Mouse (Mus musculus) intestine, embryonic 16.5 days (tissue): ENCODE results near the gene Mib2. TPM values are rescaled to one million over a fixed set of nuclear protein-coding genes. Genes with fewer than 3 reads are reported as not detected.
A peak's percentile ranks its signal among the peaks of the same experiment; 100 is the strongest.

Experiments used
- ATAC-seq: fragments of 200-750 bp; cut with Nextera tagmentation; 2 replicates; pipeline ENCODE4 v1.8.0; 2017; ENCODE audit warnings: moderate TSS enrichment, moderate library complexity
- H3K27ac ChIP-seq: fragments of 300-500 bp; sonication (generic); 2 replicates; pipeline ENCODE4 v1.5.1; 2014; ENCODE audit warnings: mild to moderate bottlenecking, low read length
- H3K27me3 ChIP-seq: fragments of 300-500 bp; sonication (generic); replicated peaks from 2 replicates; pipeline ENCODE4 v1.6.1; 2014; ENCODE audit warnings: low read length, control low read depth, mixed read lengths; ENCODE audit not compliant: control insufficient read depth, insufficient read depth
- H3K36me3 ChIP-seq: fragments of 300-500 bp; sonication (generic); 2 replicates; pipeline ENCODE4 v1.6.1; 2014; ENCODE audit warnings: low read length, control low read depth; ENCODE audit not compliant: control insufficient read depth, insufficient read depth
- H3K4me1 ChIP-seq: fragments of 300-500 bp; sonication (generic); 2 replicates; pipeline ENCODE4 v1.6.1; 2014; ENCODE audit warnings: low read length, control low read depth, mixed read lengths; ENCODE audit not compliant: control insufficient read depth, insufficient read depth
- H3K4me2 ChIP-seq: fragments of 300-500 bp; sonication (generic); 2 replicates; pipeline ENCODE4 v1.6.1; 2014; ENCODE audit warnings: low read depth, low read length, control low read depth
- H3K4me3 ChIP-seq: fragments of 300-500 bp; sonication (generic); 2 replicates; pipeline ENCODE4 v1.5.1; 2014; ENCODE audit warnings: mild to moderate bottlenecking, low read length
- H3K9ac ChIP-seq: fragments of 300-500 bp; sonication (generic); 2 replicates; pipeline ENCODE4 v1.6.1; 2014; ENCODE audit warnings: low read depth, low read length
- H3K9me3 ChIP-seq: fragments of 300-500 bp; sonication (generic); 2 replicates; pipeline ENCODE4 v1.6.1; 2016; ENCODE audit warnings: low read length, control low read depth; ENCODE audit not compliant: control insufficient read depth
- WGBS: fragments of 180-500 bp; shearing (Covaris S2); extraction: QIAGEN DNeasy Blood & Tissue Kit; methylation state at CpG from one replicate; pipeline ENCODE4 v1.1.7; 2014; 5-methylcytosine and 5-hydroxymethylcytosine counted together
- polyA plus RNA-seq: library from polyadenylated mRNA; unstranded; fragments of >200 nt; fragmentation: Nextera tagmentation; extraction: Ambion mirVana; gene quantifications from 2 replicates; pipeline ENCODE4 v1.2.1, GENCODE M21; 2015

Mib2 gene
- polyA plus RNA-seq = 18.6 and 18.7 TPM in 2 replicates

DNA sequence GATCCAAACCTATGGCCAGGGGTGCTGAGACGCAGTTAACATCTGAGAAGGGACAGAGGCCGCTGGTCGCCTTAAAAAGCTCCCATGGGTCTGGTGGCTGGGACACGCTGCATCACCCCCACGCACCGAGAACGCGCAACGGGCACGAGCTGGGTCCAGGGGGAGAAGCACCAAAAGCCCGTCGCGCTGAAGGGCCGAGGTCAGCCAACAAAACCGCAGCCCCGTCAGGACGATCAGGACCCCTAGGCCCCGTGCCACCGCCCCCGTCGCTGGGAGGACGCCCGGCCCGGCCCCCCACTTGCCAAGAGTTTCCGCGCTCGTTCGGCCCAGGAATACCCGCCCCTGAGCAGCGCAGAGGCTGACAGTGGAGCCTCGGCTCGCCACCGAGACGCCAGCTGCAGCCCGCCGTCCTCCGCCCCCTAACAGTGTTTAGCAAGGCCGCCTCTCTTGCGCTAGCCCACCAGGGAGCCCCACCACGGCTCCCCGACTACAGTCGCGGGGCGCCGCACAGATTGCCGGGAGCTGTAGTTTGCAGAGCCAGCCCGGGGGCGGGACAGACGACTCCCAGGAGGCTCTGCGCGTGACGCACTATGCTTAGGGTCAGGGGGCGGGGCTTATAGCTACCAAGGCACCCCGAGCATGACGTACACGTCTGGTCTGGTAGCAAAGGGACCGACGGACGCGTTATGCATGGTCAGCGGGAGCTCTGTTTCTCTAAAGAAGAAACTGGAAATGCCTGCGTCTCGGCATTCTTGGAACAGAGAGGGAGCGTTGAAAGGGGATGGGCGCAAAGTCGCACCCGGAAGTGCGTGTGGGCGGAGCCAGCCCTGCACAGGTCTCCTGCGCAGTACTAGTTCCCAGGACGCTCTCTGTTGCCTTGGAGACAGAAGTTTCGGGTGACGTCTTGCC is at the start of gene Mib2:
Gene Mib2, minus strand, starts transcription at position 510 of the 909 bp plus-strand sequence.
- ATAC-seq = peak; percentile 98
- Histone ChIP-seq H3K27me3 (no peaks in the 10 kb centered on the region), H3K4me3 (peak within 1 kb of the TSS; percentile 89), H3K27ac (peak within 1 kb of the TSS; percentile 69), H3K36me3 (no peaks in the 10 kb centered on the region), H3K4me2 (peak within 1 kb of the TSS; percentile 89), H3K9ac (peak within 1 kb of the TSS; percentile 84), H3K9me3 (no peaks in the 10 kb centered on the region), H3K4me1 (peaks cover 17% of the 10 kb centered on the region)
- WGBS = under 1% methylated on average over 73 of the region's 73 CpGs

DNA sequence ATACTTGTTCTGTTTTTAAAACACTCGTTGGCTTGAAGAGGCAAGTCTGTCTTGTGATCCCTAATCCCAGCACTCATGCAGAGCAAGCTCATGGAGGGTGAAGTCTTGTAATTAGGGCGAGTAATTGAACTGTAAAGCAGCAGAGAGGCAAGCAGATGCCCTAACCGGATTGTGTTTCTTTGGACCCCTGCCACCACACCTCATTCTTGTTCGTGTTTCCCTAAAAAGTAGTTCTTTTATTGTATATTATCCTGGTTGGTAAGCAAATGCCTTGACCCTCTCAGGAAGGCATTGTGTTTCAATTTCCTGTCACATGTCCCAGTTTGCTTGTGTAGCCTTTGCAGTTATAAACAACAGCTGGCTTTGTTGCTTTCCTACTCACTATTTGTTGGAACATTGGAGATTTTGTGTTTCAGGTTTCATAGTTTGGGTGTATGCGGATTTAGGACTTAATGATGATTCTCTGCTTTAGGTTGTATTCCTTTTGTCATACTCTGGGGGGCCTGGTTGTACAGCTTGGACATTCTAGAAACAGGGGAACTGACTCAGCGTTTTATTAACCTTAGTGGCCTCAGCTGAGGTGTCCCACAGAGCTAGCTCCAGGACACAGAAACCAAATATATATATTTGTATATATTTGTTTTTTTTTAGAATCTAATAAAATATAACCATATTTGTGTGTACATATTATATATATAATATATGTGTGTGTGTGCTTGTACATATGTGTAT is 41.7 kb upstream of the Mib2 start:
- no peak overlapping the region for H3K9ac ChIP-seq
- no peak for ATAC-seq
- 0 out of 2 replicates have a peak, but pooled peaks cover 3% of the 10 kb centered on the region for H3K36me3 ChIP-seq
- no peaks in the 10 kb centered on the region for H3K27me3 ChIP-seq
- peaks cover 17% of the 10 kb centered on the region for H3K4me1 ChIP-seq
- no peak overlapping the region; the same call in 1 of the 2 replicates for H3K27ac ChIP-seq
- no peak overlapping the region for H3K4me3 ChIP-seq
- H3K9me3 ChIP-seq = no peaks in the 10 kb centered on the region
- WGBS = 66% methylated on average over 6 of the region's 6 CpGs
- H3K4me2 ChIP-seq = no peak overlapping the region

DNA sequence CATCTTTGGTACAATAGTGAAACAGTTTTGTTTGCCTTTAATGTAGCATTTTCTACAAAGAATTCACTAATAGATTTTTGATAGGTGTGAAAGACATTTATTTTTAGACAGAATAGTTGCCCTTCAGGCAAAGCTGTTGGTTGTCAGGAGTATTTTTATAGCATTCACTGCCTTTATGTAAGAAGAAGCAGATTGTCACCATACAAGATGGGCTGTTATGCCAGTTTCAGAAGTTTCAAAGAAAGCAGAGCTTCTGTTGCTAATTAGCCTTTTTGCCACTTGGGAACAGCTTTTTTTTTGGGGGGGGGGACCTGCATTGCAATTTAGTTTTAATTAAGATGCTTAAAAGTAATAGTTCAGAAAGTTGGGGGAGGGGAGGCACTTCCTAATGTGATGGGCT is 40.0 kb upstream of the Mib2 start:
- no peak overlapping the region for H3K4me3 ChIP-seq
- H3K27me3 ChIP-seq = no peaks in the 10 kb centered on the region
- H3K9ac ChIP-seq = no peak overlapping the region
- no peak for ATAC-seq
- peaks cover 17% of the 10 kb centered on the region for H3K4me1 ChIP-seq
- no peak overlapping the region for H3K27ac ChIP-seq
- H3K9me3 ChIP-seq = no peaks in the 10 kb centered on the region
- no peak overlapping the region for H3K4me2 ChIP-seq
- H3K36me3 ChIP-seq = no peaks in the 10 kb centered on the region

DNA sequence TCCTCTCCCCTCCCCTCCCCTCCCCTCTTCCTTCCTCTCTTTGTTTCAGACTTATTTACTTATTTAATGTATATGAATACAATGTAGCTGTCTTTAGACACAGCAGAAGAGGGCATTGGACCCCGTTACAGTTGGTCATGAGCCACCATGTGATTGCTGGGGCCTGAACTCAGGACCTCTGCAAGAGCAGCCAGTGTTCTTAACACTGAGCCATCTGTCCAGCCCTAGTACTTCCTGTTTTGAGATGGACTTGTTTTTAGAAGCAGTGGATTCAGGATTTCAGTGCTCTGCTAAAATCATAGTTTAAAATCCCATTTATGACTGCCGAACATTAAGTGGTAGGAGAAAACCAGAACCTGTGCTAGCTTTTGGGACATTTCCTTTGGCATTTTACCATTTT is 39.6 kb upstream of the Mib2 start:
- H3K36me3 ChIP-seq = no peaks in the 10 kb centered on the region
- no peak for ATAC-seq
- no peak overlapping the region for H3K27ac ChIP-seq
- H3K27me3 ChIP-seq = no peaks in the 10 kb centered on the region
- 76% methylated on average over 2 of the region's 2 CpGs for WGBS
- H3K4me3 ChIP-seq = no peak overlapping the region
- H3K4me1 ChIP-seq = peaks cover 17% of the 10 kb centered on the region
- no peak overlapping the region for H3K9ac ChIP-seq
- no peaks in the 10 kb centered on the region for H3K9me3 ChIP-seq
- no peak overlapping the region for H3K4me2 ChIP-seq

DNA sequence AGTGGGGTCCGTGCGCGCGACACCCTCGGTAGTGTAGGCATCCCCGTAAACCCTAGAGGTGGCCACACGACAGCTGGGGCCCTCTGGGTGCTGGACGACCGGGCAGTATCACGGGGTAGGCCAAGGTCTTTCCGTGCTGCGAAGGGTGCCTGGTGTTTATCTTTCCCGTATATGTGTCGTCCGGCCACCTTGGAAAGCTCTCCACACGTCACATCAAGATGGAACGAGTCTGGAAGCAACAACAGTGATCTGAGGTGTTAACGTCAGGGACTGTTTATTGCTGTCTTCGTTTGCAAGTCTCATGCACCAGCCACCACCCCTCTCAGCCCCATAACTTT is 36.6 kb upstream of the Mib2 start:
- H3K9me3 ChIP-seq = no peaks in the 10 kb centered on the region
- no peaks in the 10 kb centered on the region for H3K27me3 ChIP-seq
- no peak for ATAC-seq

DNA sequence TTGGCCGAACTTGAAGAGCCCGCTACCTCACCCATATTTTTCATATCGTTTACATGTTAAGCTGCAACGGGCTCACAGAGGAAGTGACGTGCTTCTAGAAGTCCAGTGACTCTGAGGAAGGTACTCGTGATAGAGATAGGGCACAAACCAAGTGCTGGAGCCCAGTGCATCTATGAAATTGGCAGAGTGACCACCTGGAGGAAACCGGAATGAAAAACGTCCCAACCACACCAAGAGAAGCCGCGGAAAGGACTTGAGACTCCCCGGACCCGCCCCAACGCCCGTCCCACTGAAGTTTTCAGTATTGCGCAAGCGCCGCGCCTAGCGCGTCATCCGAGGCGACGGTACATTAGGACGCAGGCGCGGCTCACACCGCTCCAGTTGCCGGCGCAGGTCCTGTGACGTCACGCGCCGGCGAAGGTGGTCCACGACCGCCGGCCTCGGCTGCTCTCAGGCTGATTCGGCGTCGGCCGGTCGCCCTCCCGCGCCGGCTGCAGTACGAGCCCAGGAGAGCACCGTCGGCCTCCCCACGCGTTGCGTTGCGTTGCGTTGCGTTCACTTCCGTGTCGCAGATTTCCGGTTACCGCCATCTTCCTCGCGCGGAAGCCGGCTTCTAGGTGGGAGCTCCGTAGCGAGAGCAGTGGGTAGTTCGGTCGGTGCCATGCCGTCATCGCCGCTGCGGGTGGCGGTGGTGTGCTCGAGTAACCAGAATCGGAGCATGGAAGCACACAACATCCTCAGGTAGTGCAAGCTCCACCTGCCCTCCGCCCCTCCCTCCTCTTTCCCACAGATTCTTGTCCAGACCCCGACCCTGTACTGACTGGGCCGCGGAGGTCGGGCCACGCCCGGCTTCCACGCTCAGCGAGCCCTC is 36.0 kb upstream of the Mib2 start, which contains the start of gene Ssu72:
Gene Ssu72, plus strand, starts transcription at position 80 of the 871 bp plus-strand sequence.
- peak within 1 kb of the TSS; percentile 81 for H3K4me2 ChIP-seq
- H3K9ac ChIP-seq = peak within 1 kb of the TSS; percentile 84
- no peaks in the 10 kb centered on the region for H3K36me3 ChIP-seq
- no peaks in the 10 kb centered on the region for H3K27me3 ChIP-seq
- H3K27ac ChIP-seq = peak within 1 kb of the TSS; percentile 96
- peak; percentile 96 for ATAC-seq
- H3K9me3 ChIP-seq = no peaks in the 10 kb centered on the region
- peak within 1 kb of the TSS; percentile 78 for H3K4me3 ChIP-seq
- H3K4me1 ChIP-seq = peaks cover 17% of the 10 kb centered on the region
- under 1% methylated on average over 83 of the region's 83 CpGs for WGBS

More for the DNA sequence above, 36.6 kb upstream of the Mib2 start:
- peak overlapping the region; percentile 78 for H3K4me3 ChIP-seq
- peak overlapping the region; percentile 46 for H3K4me2 ChIP-seq
- peaks cover 17% of the 10 kb centered on the region for H3K4me1 ChIP-seq
- WGBS = 0% methylated on average over 19 of the region's 19 CpGs
- peak overlapping the region; percentile 96 for H3K27ac ChIP-seq
- no peaks in the 10 kb centered on the region for H3K36me3 ChIP-seq
- H3K9ac ChIP-seq = peak overlapping the region; percentile 84

DNA sequence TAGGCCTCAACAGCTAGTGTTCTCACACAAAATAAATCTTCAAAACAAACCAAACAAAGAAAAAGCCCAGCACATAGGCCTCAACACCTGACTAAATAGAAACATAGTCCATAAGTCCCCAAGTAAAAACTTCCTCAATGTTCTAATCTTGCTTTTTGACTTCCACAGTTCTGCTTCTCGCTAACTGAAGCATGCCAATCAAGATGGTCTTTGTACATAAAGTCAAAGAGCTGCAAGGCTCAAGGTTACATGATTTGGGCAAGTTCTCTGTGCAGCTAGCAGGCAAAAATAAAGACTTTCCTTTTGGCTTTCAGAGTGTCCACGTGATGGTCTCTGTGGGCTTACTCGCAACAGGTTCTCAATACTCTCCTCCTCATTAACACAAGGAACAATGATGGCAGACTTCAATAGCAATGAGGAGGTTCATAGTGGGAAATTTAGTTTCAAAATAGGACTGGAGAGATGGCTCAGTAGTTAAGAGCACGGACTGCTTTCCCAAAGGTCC is 34.5 kb upstream of the Mib2 start:
- Histone ChIP-seq H3K9me3 (no peaks in the 10 kb centered on the region), H3K27me3 (no peaks in the 10 kb centered on the region), H3K9ac (no peak overlapping the region), H3K4me3 (no peak overlapping the region), H3K36me3 (no peaks in the 10 kb centered on the region), H3K4me1 (peaks cover 13% of the 10 kb centered on the region), H3K4me2 (no peak overlapping the region), H3K27ac (no peak overlapping the region)
- WGBS = 96% methylated on average over 4 of the region's 4 CpGs
- ATAC-seq = no peak

DNA sequence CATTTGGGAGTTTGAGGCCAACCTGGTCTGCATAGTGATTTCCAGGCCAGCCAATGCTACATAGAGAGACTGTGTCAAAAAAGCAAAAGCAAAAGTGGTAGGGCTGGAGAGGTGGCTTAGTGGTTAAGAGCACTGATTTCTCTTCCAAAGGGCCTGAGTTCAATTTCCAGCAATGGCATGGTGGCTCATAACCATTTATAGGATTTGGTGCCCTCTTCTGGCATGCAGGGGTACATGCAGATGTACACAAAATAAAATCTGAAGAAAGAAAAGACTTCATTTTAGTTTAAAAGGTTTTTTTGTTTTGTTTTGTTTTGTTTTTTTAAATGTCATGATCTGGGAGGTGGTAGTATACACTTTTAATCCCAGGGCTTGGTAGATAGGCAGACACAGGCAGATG is 31.4 kb upstream of the Mib2 start:
- no peaks in the 10 kb centered on the region for H3K36me3 ChIP-seq
- no peaks in the 10 kb centered on the region for H3K27me3 ChIP-seq
- no peak overlapping the region for H3K4me3 ChIP-seq
- peaks cover 12% of the 10 kb centered on the region for H3K4me1 ChIP-seq
- H3K4me2 ChIP-seq = no peak overlapping the region
- no peak for ATAC-seq
- no peak overlapping the region for H3K9ac ChIP-seq
- no peak overlapping the region for H3K27ac ChIP-seq
- no peaks in the 10 kb centered on the region for H3K9me3 ChIP-seq
